Mouse (Mus musculus) lung, adult 10 weeks (tissue): ENCODE results near the gene Chtf18. TPM values are rescaled to one million over a fixed set of nuclear protein-coding genes. Genes with fewer than 3 reads are reported as not detected.

Experiments used
- polyA plus RNA-seq: library from polyadenylated mRNA; stranded (reverse); fragments of 350-450 nt; fragmentation: Illumina TruSeq; extraction: RNeasy Lipid Tissue Mini Kit (QIAGEN cat#74804); gene quantifications from one replicate; pipeline ENCODE4 v1.2.3, GENCODE M21; 2014; ENCODE audit warnings: low read depth, low replicate concordance; ENCODE audit not compliant: insufficient read depth

The Chtf18 gene
- polyA plus RNA-seq = 1.0 TPM

GRCm38 (mm10) chr17:25727265-25728008 lies at the start of gene Chtf18, which contains the start of gene Rpusd1:
Chtf18 (minus strand) TSS chr17:25727419.
Rpusd1 (plus strand) TSS chr17:25727670.

GRCm38 (mm10) chr17:25773549-25774120 lies 46.4 kb upstream of the Chtf18 start, which contains the start of gene Narfl:
Narfl (plus strand) TSS chr17:25773776.

GRCm38 (mm10) chr17:25754241-25754640 lies 27.0 kb upstream of the Chtf18 start, which contains the start of gene Msln:
Msln (minus strand) TSS chr17:25754378.

GRCm38 (mm10) chr17:25735745-25736144 lies 8.5 kb upstream of the Chtf18 start, which contains the start of gene Mslnl:
Mslnl (plus strand) TSS chr17:25736042.

GRCm38 (mm10) chr17:25716711-25717637 lies 10.2 kb downstream of the Chtf18 start, which contains the start of gene Gng13:
Gng13 (plus strand) TSS chr17:25717171.

Other genes with a start within 250 kb of the Chtf18 start
- not detected for gene Sstr5, start 230.1 kb downstream of the Chtf18 start, polyA plus RNA-seq
- gene Sox8, start 156.7 kb downstream of the Chtf18 start, polyA plus RNA-seq = 0.21 TPM
- 12.0 TPM for gene Lmf1, start 148.3 kb downstream of the Chtf18 start, polyA plus RNA-seq
- gene Gng13, start 10.2 kb downstream of the Chtf18 start, polyA plus RNA-seq = 0.90 TPM
- 9.4 TPM for gene Rpusd1, start 251 bp upstream of the Chtf18 start, polyA plus RNA-seq
- not detected for gene Mslnl, start 8.6 kb upstream of the Chtf18 start, polyA plus RNA-seq
- gene Msln, start 27.0 kb upstream of the Chtf18 start, polyA plus RNA-seq = 49.1 TPM
- 12.8 TPM for gene Narfl, start 46.4 kb upstream of the Chtf18 start, polyA plus RNA-seq
- 24.0 TPM for gene Haghl, start 58.3 kb upstream of the Chtf18 start, polyA plus RNA-seq
- gene Ccdc78, start 59.2 kb upstream of the Chtf18 start, polyA plus RNA-seq = 10.3 TPM
- gene Fam173a, start 65.5 kb upstream of the Chtf18 start, polyA plus RNA-seq = 73.2 TPM
- gene AC134908.4, start 68.2 kb upstream of the Chtf18 start, polyA plus RNA-seq = not detected
- gene Metrn, start 69.7 kb upstream of the Chtf18 start, polyA plus RNA-seq = 24.7 TPM
- gene Fbxl16, start 81.7 kb upstream of the Chtf18 start, polyA plus RNA-seq = 1.5 TPM
- 6.9 TPM for gene Wdr24, start 96.2 kb upstream of the Chtf18 start, polyA plus RNA-seq
- 26.4 TPM for gene Jmjd8, start 101.4 kb upstream of the Chtf18 start, polyA plus RNA-seq
- gene Stub1, start 106.0 kb upstream of the Chtf18 start, polyA plus RNA-seq = 114 TPM
- gene Rhbdl1, start 109.9 kb upstream of the Chtf18 start, polyA plus RNA-seq = 2.0 TPM
- 2.7 TPM for gene Gm20683, start 114.3 kb upstream of the Chtf18 start, polyA plus RNA-seq
- 17.7 TPM for gene Rhot2, start 117.4 kb upstream of the Chtf18 start, polyA plus RNA-seq
- 7.7 TPM for gene Wdr90, start 134.1 kb upstream of the Chtf18 start, polyA plus RNA-seq
- 17.9 TPM for gene Mcrip2, start 141.3 kb upstream of the Chtf18 start, polyA plus RNA-seq
- 42.2 TPM for gene Mettl26, start 147.7 kb upstream of the Chtf18 start, polyA plus RNA-seq
- gene Wfikkn1, start 153.4 kb upstream of the Chtf18 start, polyA plus RNA-seq = 0.25 TPM
- 16.6 TPM for gene Rab40c, start 192.3 kb upstream of the Chtf18 start, polyA plus RNA-seq
- gene Pigq, start 217.5 kb upstream of the Chtf18 start, polyA plus RNA-seq = 34.5 TPM
- 7.5 TPM for gene Nhlrc4, start 217.5 kb upstream of the Chtf18 start, polyA plus RNA-seq
- gene A930017K11Rik, start 225.1 kb upstream of the Chtf18 start, polyA plus RNA-seq = not detected